Mouse (Mus musculus) neutrophil, adult 5-6 weeks (primary cell): ENCODE data around the gene Snrnp35. TPM values are rescaled to one million over a fixed set of nuclear protein-coding genes. Genes with fewer than 3 reads are reported as not detected.
A peak's percentile ranks its signal among the peaks of the same experiment; 100 is the strongest.

Experiments used
- ATAC-seq: fragments of 151-379, 151-347 bp; 2 replicates; pipeline ENCODE4 v1.8.0; 2017; ENCODE audit warnings: mild to moderate bottlenecking, moderate TSS enrichment; ENCODE audit not compliant: insufficient number of reproducible peaks, poor library complexity, low FRiP score, severe bottlenecking; ENCODE audit errors: extremely low read depth
- total RNA-seq: library from RNA; stranded (forward); fragments of 200-1000 nt; gene quantifications from 2 replicates; pipeline ENCODE4 v1.2.3, GENCODE M21; 2017

Snrnp35 gene
- total RNA-seq, 1 experiment from 2014 or later, result 9.3 TPM

DNA sequence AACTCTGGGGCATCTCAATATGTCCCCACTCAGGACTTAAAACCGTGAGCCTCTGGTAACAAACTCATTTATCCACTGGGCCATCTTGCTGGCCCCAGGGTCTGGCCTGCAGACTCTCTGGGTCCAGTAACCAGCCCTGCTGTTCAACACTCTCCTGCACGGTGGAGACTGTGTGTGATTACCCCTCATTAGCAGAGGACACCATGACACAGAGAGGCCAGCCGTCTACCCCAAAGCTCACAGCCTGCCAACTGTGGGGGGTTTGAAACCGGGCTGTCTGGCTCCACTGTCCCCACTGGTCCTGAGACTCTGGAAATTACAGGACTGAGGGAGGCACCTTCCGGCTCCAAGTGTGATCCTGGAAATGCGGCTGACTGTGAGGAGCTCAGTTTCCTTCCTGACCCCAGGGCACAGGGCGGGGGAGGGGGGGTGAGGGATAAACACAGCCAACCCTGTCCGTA is 46.3 kb downstream of the Snrnp35 start:
- no peak for ATAC-seq

DNA sequence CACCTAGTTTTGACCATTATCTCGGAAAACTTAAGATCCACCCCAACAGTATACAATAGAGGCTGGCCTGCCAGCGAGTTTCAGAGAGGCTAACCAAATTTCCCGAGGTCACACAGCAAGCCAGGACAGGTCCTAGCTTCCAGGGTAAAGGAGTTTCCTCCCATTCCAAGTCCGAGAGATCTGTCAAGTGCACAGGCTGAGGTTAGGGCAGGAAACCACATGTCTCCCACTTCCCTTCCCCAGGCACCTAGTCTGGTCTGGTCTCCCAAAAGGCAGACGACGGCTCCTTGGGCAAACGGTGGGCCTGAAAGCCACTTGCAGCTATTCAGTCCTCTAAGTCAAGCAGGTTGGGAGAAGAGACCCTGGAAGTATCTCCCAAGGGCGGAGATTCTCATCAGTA is 46.8 kb downstream of the Snrnp35 start:
- ATAC-seq, result no peak

DNA sequence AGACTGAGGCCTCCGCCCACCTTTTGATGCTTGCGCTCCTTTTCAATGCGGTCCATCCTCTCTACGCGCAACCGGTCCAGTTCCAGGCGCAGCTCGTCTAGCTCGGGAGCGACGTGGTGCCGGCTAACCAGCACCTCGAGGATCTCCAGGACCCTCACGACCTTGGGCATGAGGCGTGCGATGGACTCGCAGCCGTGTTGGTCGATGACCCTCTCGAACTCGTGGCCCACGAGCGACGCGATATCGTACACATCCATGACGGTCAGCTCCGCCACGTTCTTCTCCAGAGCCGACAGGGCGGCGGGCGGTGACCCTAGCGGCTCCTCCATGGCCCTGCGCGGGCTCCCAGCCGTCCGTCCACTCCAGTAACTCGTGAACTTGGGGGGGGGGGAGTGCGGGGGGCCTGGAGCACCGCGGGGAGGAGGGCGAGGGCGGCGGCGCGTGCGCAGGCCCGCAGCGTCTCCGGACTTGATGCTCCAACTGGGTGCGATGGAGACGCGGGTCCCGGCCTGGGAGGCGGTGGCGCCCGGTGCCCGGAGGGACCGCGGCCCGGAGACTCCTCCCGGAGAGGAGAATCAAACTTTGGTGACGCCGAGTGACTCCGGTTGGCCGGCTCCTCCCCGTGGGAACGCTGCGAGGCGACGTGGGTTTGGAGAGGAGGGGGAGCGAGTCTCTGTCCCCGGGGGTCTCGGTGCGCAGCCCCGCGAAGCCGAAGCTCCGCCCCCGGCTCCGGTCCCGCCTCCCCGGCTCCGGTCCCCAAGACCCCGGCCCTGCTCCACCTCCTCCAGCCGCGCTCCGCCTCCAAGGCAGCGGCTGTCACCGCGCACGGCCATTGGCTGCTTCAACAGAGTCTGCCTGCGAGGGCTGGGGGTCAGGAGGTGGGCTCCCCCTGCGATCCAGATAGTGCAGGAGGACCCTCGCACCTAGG is 48.0 kb downstream of the Snrnp35 start, which contains the start of gene Rilpl1:
Gene Rilpl1 (minus strand): TSS at position 737 of the 928 bp plus-strand sequence.
- no peak for ATAC-seq

DNA sequence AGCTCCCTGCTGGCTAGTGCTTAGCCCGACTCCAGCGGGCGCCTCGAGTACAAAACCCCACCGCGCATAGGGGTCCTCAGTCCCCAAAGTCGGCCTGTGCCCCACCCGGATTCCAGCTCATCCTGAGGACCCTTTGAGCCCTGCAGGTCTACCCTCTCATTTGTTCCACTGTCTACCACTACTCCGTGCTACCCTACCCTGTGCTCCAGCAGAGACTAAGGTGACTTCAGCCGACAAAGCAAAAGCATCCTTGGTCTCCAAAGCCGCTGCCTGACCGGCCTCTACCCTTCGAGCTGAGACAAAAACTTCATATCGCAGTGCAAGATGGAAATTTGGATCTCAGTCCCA is 48.6 kb downstream of the Snrnp35 start:
- ATAC-seq, result no peak

DNA sequence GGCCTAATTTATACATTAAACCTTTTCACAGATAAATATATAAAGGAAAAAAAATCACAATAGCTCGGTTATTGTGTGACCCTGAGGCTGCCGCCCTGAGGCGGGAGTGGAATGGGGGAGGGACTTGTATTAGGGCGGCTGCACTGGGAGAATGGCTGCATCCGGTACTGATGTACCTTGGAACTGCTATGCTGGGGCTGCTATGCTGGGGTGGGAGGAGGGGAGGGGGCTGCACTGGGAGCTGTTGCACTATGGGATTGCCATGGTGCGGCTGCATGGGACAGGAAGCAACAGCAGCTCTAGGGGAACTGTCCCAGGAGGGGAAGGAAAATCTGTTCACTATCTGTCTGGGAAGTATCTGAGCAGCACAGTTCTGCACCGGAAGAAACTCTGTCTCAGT is 49.5 kb downstream of the Snrnp35 start:
- no peak for ATAC-seq

DNA sequence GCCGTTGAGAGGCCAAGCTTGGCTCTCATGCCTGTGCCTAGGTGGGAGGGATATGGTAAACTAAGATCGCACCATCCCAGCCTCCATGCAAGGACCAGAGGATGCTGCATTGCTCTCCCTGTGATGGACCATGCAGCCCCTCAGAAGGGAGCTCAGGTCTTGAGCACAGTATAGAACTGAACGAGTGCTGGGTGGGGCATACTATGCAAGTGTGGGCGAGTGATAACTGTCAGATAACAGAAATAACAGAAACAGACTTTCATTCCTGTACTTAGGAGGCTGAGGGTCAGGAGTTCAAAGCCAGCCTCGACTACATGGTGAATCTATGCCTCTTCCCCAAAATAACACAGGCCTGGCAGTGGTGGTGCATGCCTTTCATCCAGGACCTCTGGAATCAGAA is 52.1 kb downstream of the Snrnp35 start:
- no peak for ATAC-seq

DNA sequence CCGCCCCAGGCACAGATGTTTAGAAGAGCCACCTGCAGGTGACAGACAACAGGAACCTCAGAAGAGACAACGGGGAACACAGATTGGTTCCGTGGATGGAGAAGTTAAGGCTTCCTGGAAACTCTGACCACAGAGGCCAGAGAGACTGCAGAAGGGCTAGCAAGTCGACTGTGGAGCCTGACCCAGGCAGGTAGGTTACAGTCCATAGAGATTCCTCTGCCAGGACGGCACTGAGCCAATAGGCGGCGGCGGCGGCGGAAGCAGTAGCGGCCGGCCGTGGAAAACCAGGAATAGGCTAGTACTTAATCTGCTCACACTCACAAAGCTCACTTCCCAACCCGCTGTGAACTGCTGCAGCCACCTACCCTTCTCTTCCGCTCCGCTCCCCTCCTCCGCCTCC is 53.8 kb downstream of the Snrnp35 start:
- no peak for ATAC-seq

DNA sequence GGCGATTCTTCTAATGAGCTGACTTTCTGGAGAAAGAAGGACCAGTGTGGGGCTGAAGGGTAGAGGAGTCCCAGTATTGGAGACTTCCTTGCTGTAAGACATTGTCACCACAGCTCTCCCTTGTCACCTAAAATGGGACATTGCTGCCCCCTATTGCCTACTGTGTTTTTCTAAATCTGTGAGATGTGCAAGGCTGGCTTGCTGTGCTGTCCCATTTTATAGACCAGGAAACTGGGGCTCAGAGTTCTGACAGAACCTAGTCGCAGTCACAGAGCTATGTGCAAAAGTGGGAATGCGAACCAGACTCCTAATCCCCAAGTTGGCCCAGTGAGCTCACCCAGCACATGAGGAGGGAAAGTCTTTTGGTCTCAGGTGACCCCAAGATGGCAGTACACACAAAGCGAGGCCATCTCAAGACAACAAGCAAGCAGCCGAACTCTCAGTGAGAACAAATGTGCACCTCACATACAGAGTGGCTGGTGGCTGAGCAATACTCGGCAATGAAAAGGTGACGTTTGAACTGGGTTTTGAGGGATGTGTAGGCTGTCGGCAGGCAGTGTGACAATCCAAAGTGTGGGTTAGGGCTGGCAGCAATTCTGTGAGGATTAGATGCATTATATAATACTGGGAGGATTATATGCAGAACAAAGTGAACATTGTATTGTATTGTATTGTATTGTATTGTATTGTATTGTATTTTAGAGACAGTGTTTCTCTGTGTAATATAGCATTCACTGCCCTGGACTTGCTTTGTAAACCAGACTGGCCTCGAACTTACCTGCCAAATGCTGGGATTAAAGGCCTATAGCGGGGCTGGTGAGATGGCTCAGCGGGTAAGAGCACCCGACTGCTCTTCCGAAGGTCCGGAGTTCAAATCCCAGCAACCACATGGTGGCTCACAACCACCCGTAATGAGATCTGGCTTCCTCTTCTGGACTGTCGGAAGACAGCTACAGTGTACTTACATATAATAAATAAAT is 56.2 kb downstream of the Snrnp35 start:
- ATAC-seq, result peak; percentile 52; the same call in 1 of the 2 replicates

DNA sequence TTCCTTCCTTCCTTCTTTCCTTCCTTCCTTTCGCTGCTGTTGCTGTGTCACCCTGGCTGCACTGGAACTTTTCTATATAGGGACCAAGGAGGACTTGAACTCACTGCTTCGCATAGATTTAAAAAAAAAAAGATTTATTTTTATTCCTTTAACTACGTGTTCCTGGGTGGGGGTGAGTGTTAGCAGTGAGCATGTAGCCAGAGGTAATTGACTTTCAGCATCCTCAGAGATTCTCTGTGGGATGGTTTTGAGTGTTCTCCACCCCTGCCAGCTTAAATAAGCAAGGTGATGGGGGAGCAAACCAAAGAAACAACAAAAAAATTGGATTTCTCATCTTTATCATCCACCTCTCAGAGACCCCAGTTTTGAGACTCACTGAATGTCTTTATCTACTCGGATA is 57.0 kb downstream of the Snrnp35 start:
- no peak for ATAC-seq

DNA sequence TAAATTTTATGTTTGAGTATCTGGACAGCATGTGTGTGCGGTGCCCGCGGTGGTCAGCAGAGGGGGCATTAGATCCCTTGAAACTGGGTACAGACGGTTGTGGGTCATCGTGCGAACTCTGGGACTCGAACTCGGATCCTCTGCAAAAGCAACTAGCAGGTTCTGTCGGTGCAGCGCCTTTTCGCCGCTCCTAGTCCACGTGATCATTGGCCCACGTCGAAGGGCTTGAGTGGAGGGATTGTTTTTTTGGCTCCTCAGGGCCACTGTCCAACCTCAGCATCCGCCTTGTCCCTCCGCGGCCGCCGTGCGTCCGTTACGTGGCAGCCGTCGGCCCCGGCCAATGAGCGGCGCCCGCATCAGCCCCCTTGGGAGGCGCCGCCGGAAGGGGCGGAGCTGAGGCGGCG is 57.5 kb downstream of the Snrnp35 start, which contains the start of gene Tmed2:
Gene Tmed2 (plus strand): TSS at position 313 of the 404 bp plus-strand sequence.
- peak; percentile 94 for ATAC-seq

Other genes with a start within 250 kb of the Snrnp35 start
- 10.7 and 11.3 TPM in 2 replicates for gene Pitpnm2, start 233.4 kb upstream of the Snrnp35 start, total RNA-seq
- 14.0 and 18.3 TPM in 2 replicates for gene Mphosph9, start 155.2 kb upstream of the Snrnp35 start, total RNA-seq
- gene 2810006K23Rik, start 155.0 kb upstream of the Snrnp35 start, total RNA-seq, result 5.5 and 6.9 TPM in 2 replicates
- gene Cdk2ap1, start 120.1 kb upstream of the Snrnp35 start, total RNA-seq, result 78.1 and 86.2 TPM in 2 replicates
- gene Sbno1, start 57.1 kb upstream of the Snrnp35 start, total RNA-seq, result 306 and 307 TPM in 2 replicates
- gene Kmt5a, start 43.2 kb upstream of the Snrnp35 start, total RNA-seq, result 58.0 and 70.0 TPM in 2 replicates
- 40.5 and 44.6 TPM in 2 replicates for gene Rilpl2, start 4.8 kb upstream of the Snrnp35 start, total RNA-seq
- gene Rilpl1, start 48.3 kb downstream of the Snrnp35 start, total RNA-seq, result 1.2 and 1.7 TPM in 2 replicates
- 321 and 409 TPM in 2 replicates for gene Tmed2, start 57.6 kb downstream of the Snrnp35 start, total RNA-seq
- gene Ddx55, start 69.7 kb downstream of the Snrnp35 start, total RNA-seq, result 27.7 and 28.2 TPM in 2 replicates
- 24.1 and 24.7 TPM in 2 replicates for gene Eif2b1, start 96.0 kb downstream of the Snrnp35 start, total RNA-seq
- 18.7 and 25.5 TPM in 2 replicates for gene Gtf2h3, start 96.0 kb downstream of the Snrnp35 start, total RNA-seq
- 29.8 and 30.4 TPM in 2 replicates for gene Atp6v0a2, start 145.4 kb downstream of the Snrnp35 start, total RNA-seq
- gene Dnah10, start 242.0 kb downstream of the Snrnp35 start, total RNA-seq, result not detected in 2 replicates